In genomic region chr6:83120930-83121862, GRCm38 (mm10) we compare ENCODE assay signal across 8 mouse cellular contexts. TPM values are rescaled to one million over a fixed set of nuclear protein-coding genes. Genes with fewer than 3 reads are reported as not detected.
DNase-seq lines count a peak whose midpoint lies in the region; ATAC-seq and TF ChIP-seq lines count a peak whose summit lies in the region.

TSS of gene Wbp1 (minus strand) at chr6:83121559.

- no peaks in the 10 kb centered on the region for H3K27me3 ChIP-seq in G1E (ENCODE audit: insufficient read depth, low read length)
- no peaks in the 10 kb centered on the region for H3K27me3 ChIP-seq in forebrain, embryonic 16.5 days (replicated peaks; ENCODE audit: control insufficient read depth, insufficient read depth, low read length)
- no peaks in the 10 kb centered on the region for H3K27me3 ChIP-seq in lung, embryonic 14.5 days (ENCODE audit: insufficient read depth, low read length)
- H3K27me3 ChIP-seq in thymus, adult 2 months (ENCODE audit: control insufficient read depth, insufficient read depth, low read length): no peaks in the 10 kb centered on the region

- WGBS in forebrain, embryonic 16.5 days: under 1% methylated on average over 38 of the region's 38 CpGs
- WGBS in lung, embryonic 14.5 days: under 1% methylated on average over 38 of the region's 38 CpGs
- under 1% methylated on average over 38 of the region's 38 CpGs for WGBS in olfactory bulb, adult 2 months
- WGBS in thymus, adult 2 months: 1% methylated on average over 38 of the region's 38 CpGs

- no peak for TF ChIP-seq CTCF in G1E (IDR thresholded peaks at IDR 0.05; ENCODE audit: low read depth, low read length)
- TF ChIP-seq CTCF in layer of hippocampus, adult 2 months (conservative IDR thresholded peaks at IDR 0.05): peak; percentile 34; the same call in 1 of the 2 replicates
- TF ChIP-seq CTCF in lung, embryonic 14.5 days (IDR thresholded peaks at IDR 0.05; ENCODE audit: low read depth): no peak
- TF ChIP-seq CTCF in olfactory bulb, adult 2 months (IDR thresholded peaks at IDR 0.05; ENCODE audit: insufficient read depth, low read depth, low read length): no peak
- TF ChIP-seq CTCF in thymus, adult 2 months (IDR thresholded peaks at IDR 0.05; ENCODE audit: borderline replicate concordance, control insufficient read depth, extremely low read depth, insufficient read depth, low read length, poor library complexity): peak; percentile 62; the same call in 1 of the 2 replicates

- intact Hi-C loops in heart, postnatal 36 days (cut with DNase I): no loop called here

- peak; percentile 79 for TF ChIP-seq POLR2A in olfactory bulb, adult 2 months (IDR thresholded peaks at IDR 0.05; ENCODE audit: insufficient read depth, low read depth, low read length)
- peak; percentile 91 for TF ChIP-seq POLR2A in thymus, adult 2 months (IDR thresholded peaks at IDR 0.05; ENCODE audit: control insufficient read depth, extremely low read depth, insufficient read depth, low read length, poor library complexity)

- peak; percentile 93 for ATAC-seq in G1E (ENCODE audit: extremely low read depth, insufficient number of reproducible peaks, low FRiP score, poor library complexity, severe bottlenecking)
- peak; percentile 96 for ATAC-seq in forebrain, embryonic 16.5 days
- ATAC-seq in lung, embryonic 14.5 days (ENCODE audit: insufficient read depth): peak; percentile 92

- H3K4me1 ChIP-seq in G1E (ENCODE audit: insufficient read depth, low read depth, low read length): peaks cover 84% of the 10 kb centered on the region
- H3K4me1 ChIP-seq in forebrain, embryonic 16.5 days (replicated peaks; ENCODE audit: control insufficient read depth, insufficient read depth, low read length): peaks cover 48% of the 10 kb centered on the region
- H3K4me1 ChIP-seq in lung, embryonic 14.5 days (ENCODE audit: insufficient read depth): peaks cover 18% of the 10 kb centered on the region
- peaks cover 27% of the 10 kb centered on the region for H3K4me1 ChIP-seq in olfactory bulb, adult 2 months (ENCODE audit: control insufficient read depth, insufficient read depth, low read length)
- peaks cover 36% of the 10 kb centered on the region for H3K4me1 ChIP-seq in thymus, adult 2 months (replicated peaks; ENCODE audit: control insufficient read depth, insufficient read depth, low read length)

- DNase-seq in G1E (ENCODE audit: low spot score): peak; percentile 99
- peak; percentile 91 to 98 for DNase-seq in cerebellum, adult 18-20 months
- peak; percentile 88 to 93 for DNase-seq in heart, postnatal 36 days
- peak; percentile 90 to 98 for DNase-seq in layer of hippocampus, adult 2 months (ENCODE audit: low spot score in 2 of 2)
- DNase-seq in lung, embryonic 14.5 days: peak; percentile 98
- DNase-seq in thymus, adult 2 months: peak; percentile 94

- peak within 1 kb of the TSS; percentile 98 for H3K4me2 ChIP-seq in forebrain, embryonic 16.5 days (ENCODE audit: low read length)
- peak within 1 kb of the TSS; percentile 98 for H3K4me2 ChIP-seq in lung, embryonic 14.5 days

- peak within 1 kb of the TSS; percentile 97 for H3K9ac ChIP-seq in forebrain, embryonic 16.5 days (replicated peaks; ENCODE audit: low read depth, low read length)
- H3K9ac ChIP-seq in lung, embryonic 14.5 days: peak within 1 kb of the TSS; percentile 88

- no peaks in the 10 kb centered on the region for H3K9me3 ChIP-seq in G1E (replicated peaks)
- no peaks in the 10 kb centered on the region for H3K9me3 ChIP-seq in forebrain, embryonic 16.5 days (ENCODE audit: control insufficient read depth, low read length)
- H3K9me3 ChIP-seq in lung, embryonic 14.5 days (ENCODE audit: low read depth, low read length): no peaks in the 10 kb centered on the region

- peaks cover 61% of the 10 kb centered on the region for H3K36me3 ChIP-seq in G1E (replicated peaks)
- H3K36me3 ChIP-seq in forebrain, embryonic 16.5 days (ENCODE audit: control insufficient read depth, insufficient read depth): peaks cover 13% of the 10 kb centered on the region; the same call in 1 of the 2 replicates
- H3K36me3 ChIP-seq in lung, embryonic 14.5 days (ENCODE audit: insufficient read depth): peaks cover 34% of the 10 kb centered on the region
- no peaks in the 10 kb centered on the region for H3K36me3 ChIP-seq in thymus, adult 2 months (ENCODE audit: control insufficient read depth, insufficient read depth, low read length)

- H3K4me3 ChIP-seq in G1E (ENCODE audit: low read depth, low read length): peak within 1 kb of the TSS; percentile 80
- peak within 1 kb of the TSS; percentile 86 for H3K4me3 ChIP-seq in forebrain, embryonic 16.5 days (replicated peaks; ENCODE audit: low read length)
- H3K4me3 ChIP-seq in layer of hippocampus, adult 2 months: peak within 1 kb of the TSS; percentile 72
- H3K4me3 ChIP-seq in lung, embryonic 14.5 days (ENCODE audit: low read depth, low read length): peak within 1 kb of the TSS; percentile 79
- H3K4me3 ChIP-seq in olfactory bulb, adult 2 months (ENCODE audit: insufficient read depth, low read depth, low read length): peak within 1 kb of the TSS; percentile 82
- H3K4me3 ChIP-seq in thymus, adult 2 months (ENCODE audit: control insufficient read depth, insufficient read depth, low read length): peak within 1 kb of the TSS; percentile 89

- peak within 1 kb of the TSS; percentile 98 for H3K27ac ChIP-seq in forebrain, embryonic 16.5 days (ENCODE audit: low read length)
- H3K27ac ChIP-seq in layer of hippocampus, adult 2 months: peak within 1 kb of the TSS; percentile 89
- H3K27ac ChIP-seq in lung, embryonic 14.5 days (ENCODE audit: low read depth): peak within 1 kb of the TSS; percentile 98
- peak within 1 kb of the TSS; percentile 74 for H3K27ac ChIP-seq in olfactory bulb, adult 2 months (ENCODE audit: insufficient read depth, low read depth, low read length)
- H3K27ac ChIP-seq in thymus, adult 2 months (ENCODE audit: control insufficient read depth, insufficient read depth, low read length): peak within 1 kb of the TSS; percentile 70

RNA-seq across cellular contexts. Expression of gene Wbp1, which starts in this region (rescaled TPM):
- total RNA-seq in G1E (2014; fragmentation: Nextera tagmentation) (30.8 and 49.1 TPM in 2 replicates), G1E (2017) (94.7 and 104 TPM in 2 replicates)
- 32.3 and 47.9 TPM in 2 replicates for polyA plus RNA-seq in G1E (2012)
- 209 and 228 TPM in 2 replicates for polyA plus RNA-seq in forebrain, embryonic 16.5 days (2015; fragmentation: Nextera tagmentation; extraction: Ambion mirVana)
- total RNA-seq in heart, postnatal 36 days (2021): 10 to 100 TPM; 71.0 to 71.7 TPM
- 10 to 100 TPM; 55.9 to 56.1 TPM for total RNA-seq in layer of hippocampus, adult 2 months (2021)
- 86.0 and 91.5 TPM in 2 replicates for polyA plus RNA-seq in lung, embryonic 14.5 days (2014; fragmentation: Nextera tagmentation; extraction: Ambion mirVana)
- not detected in 2 replicates for polyA plus RNA-seq in olfactory bulb, adult 2 months (2012; ENCODE audit: insufficient read depth, insufficient read length, low replicate concordance, missing spikeins)
- 227 and 265 TPM in 2 replicates for polyA plus RNA-seq in thymus, adult 2 months (2012; rRNA removed)

Comparison
In these comparisons a context has a peak if more than half of its experiments do, and no peak if none do; other contexts are left out.
1. Peak in every context shown above with its lines: DNase-seq, ATAC-seq, H3K4me3 ChIP-seq and H3K27ac ChIP-seq.
2. CTCF ChIP-seq: peak in layer of hippocampus, adult 2 months (single experiment) and thymus, adult 2 months (single experiment); none in G1E (single experiment), lung, embryonic 14.5 days (single experiment) and olfactory bulb, adult 2 months (single experiment).